23 mouse cellular contexts compared by ENCODE assay signal in the genomic region with DNA sequence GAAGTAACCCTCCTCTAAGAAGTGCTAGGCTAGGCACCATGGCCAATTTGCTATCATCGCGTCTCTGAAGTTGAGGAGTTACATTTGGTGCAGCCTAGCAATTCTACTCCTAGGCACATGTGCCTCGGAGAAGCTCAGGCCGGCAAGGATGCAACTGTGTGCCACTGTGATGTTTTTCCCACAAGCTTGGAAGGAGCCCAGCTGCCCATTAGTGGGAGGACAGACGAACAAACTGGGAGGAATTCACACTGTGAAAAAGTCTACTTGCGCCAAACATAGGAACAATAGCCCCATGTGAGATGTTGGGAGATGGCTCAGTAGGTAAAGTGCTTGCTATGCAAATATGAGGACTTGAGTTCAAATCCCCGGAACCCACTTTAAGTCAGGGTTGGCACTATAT.
"Had no signal": no experiment of that assay in that cellular context is flagged by ENCODE, and none has a peak within 500 bp of the region (broad histone marks: within the 10 kb centered on the region; RNA-seq: fewer than 3 reads in every experiment).

No protein-coding gene starts in this region.

- DNase-seq: gastrocnemius, postnatal 14 days; gastrocnemius, postnatal 36 days; heart, adult 11 months; heart, postnatal 10 days; heart, postnatal 4 days; kidney, adult 18-20 months; kidney, adult 8-10 months; kidney, postnatal 10 days; kidney, postnatal 25 days; layer of hippocampus, adult 9-11 months; layer of hippocampus, postnatal 36 days; left cerebral cortex, postnatal 4 days had no signal

- H3K9ac ChIP-seq: heart, embryonic 12.5 days; hindbrain, embryonic 13.5 days; hindbrain, embryonic 15.5 days; intestine, embryonic 15.5 days; limb, embryonic 13.5 days; limb, embryonic 15.5 days; liver, embryonic 12.5 days; liver, embryonic 14.5 days had no signal

- H3K36me3 ChIP-seq: heart, embryonic 10.5 days; heart, embryonic 12.5 days; hindbrain, embryonic 13.5 days; hindbrain, embryonic 15.5 days; intestine, embryonic 15.5 days; limb, embryonic 13.5 days; limb, embryonic 15.5 days; liver, embryonic 12.5 days had no signal

- H3K27me3 ChIP-seq: hindbrain, embryonic 15.5 days had no signal

- H3K4me2 ChIP-seq: heart, embryonic 12.5 days; hindbrain, embryonic 13.5 days; hindbrain, embryonic 15.5 days; intestine, embryonic 15.5 days; limb, embryonic 13.5 days; limb, embryonic 15.5 days; liver, embryonic 12.5 days had no signal

- H3K4me1 ChIP-seq: liver, embryonic 12.5 days had no signal

- H3K9me3 ChIP-seq: heart, embryonic 10.5 days; heart, embryonic 12.5 days; hindbrain, embryonic 13.5 days; hindbrain, embryonic 15.5 days; intestine, embryonic 15.5 days; limb, embryonic 13.5 days; limb, embryonic 15.5 days; liver, embryonic 12.5 days had no signal

- ATAC-seq: inflammation-experienced regulatory T-cells, adult 6 months; intestine, embryonic 15.5 days; intestine, postnatal 0 days; liver, embryonic 12.5 days had no signal

- H3K4me3 ChIP-seq: heart, embryonic 10.5 days; heart, embryonic 12.5 days; hindbrain, embryonic 13.5 days; hindbrain, embryonic 15.5 days; intestine, embryonic 15.5 days; limb, embryonic 13.5 days; limb, embryonic 15.5 days; liver, embryonic 12.5 days had no signal

- H3K27ac ChIP-seq: heart, embryonic 10.5 days; hindbrain, embryonic 13.5 days; hindbrain, embryonic 15.5 days; intestine, embryonic 15.5 days; limb, embryonic 13.5 days; limb, embryonic 15.5 days; liver, embryonic 12.5 days; liver, embryonic 14.5 days had no signal
